Mouse (Mus musculus) brain, embryonic 14.5 days (tissue): ENCODE data around the gene Metap1d.

Experiments used
- CTCF ChIP-seq: fragments of 200-500 bp; IDR thresholded peaks from 2 replicates; pipeline ENCODE4 v1.5.1; 2012; ENCODE audit warnings: inconsistent platforms, mild to moderate bottlenecking, moderate library complexity, borderline replicate concordance; ENCODE audit not compliant: insufficient read depth, insufficient read length; ENCODE audit errors: extremely low read depth
- POLR2A ChIP-seq: fragments of 200-500 bp; IDR thresholded peaks from 2 replicates; pipeline ENCODE4 v1.6.1; 2012; ENCODE audit warnings: mild to moderate bottlenecking, inconsistent platforms, borderline replicate concordance; ENCODE audit not compliant: poor library complexity, insufficient read depth, insufficient read length, severe bottlenecking; ENCODE audit errors: extremely low read depth

DNA sequence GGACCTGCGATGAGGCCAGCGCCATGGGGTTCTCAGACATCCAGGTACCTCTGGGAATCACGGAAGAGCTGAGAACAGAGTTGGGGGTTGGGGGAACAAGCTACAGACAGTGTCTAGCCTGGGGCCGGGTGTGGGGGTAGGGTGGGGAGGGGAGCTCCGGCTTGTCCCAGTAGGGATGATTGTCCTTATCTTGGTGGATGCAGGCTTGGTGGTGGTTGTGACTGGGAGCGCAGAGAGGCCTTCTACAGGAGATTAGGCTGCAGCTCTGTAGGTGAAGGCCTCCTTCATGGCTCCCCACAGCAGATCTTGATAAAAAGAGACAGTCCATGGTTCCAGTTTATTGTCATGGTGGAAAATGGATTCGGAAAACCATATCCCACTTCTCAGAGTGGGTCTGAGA lies 8.5 kb downstream of the Metap1d start:
- TF ChIP-seq POLR2A = no peak
- TF ChIP-seq CTCF = no peak
